Mouse (Mus musculus) embryonic fibroblast, embryonic 13.5 days (primary cell): ENCODE data around the gene Plekhg2.

Experiments
- CTCF ChIP-seq: IDR thresholded peaks from 2 replicates; pipeline ENCODE4 v1.5.1; 2011; ENCODE audit warnings: mild to moderate bottlenecking, control low read depth, low read length, moderate library complexity, borderline replicate concordance; ENCODE audit not compliant: insufficient read depth
- POLR2A ChIP-seq: IDR thresholded peaks from 2 replicates; pipeline ENCODE4 v1.6.1; 2011; ENCODE audit warnings: low read depth, mild to moderate bottlenecking, control low read depth, low read length, moderate library complexity

DNA sequence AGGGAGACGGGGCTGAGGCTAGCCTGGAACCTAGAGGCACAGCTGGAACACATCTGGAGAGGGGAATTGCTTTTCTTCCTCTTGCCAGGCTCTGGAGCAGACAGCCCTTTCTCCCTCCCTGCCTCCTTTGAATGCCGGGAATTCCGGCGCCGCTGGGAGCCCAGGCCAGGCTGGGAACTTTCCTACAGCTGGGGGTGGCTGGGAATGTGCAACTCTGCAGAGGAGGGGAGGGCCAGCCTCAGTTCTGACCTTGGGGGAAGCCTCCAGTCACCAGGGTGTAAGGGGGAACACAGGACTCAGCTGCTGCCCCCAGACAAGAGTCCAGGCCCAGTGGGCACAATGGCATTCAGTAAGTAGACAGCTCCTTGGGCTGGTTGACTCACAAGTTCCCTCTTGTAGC, 15.4 kb downstream of the Plekhg2 start:
- no peak for TF ChIP-seq POLR2A
- TF ChIP-seq CTCF: no peak
